Mouse (Mus musculus) heart, adult 9 months (tissue): ENCODE measurements at regions not wholly inside any gene's neighbourhood (a gene's known extent, or its start where the extent isn't known, plus 50 kb on each side); places are given as distances from the start of the nearest gene placed in this dataset.
A peak's percentile ranks its signal among the peaks of the same experiment; 100 is the strongest.

ENCODE experiments used
- DNase-seq, 2 experiments: peaks; one replicate each; pipeline ENCODE4 v3.0.0; 2022; ENCODE audit warnings: low spot score in 2 of 2

- no peak for DNase-seq
These were observed 60.8 kb downstream of the Rpusd4 start for GRCm38 (mm10) chr9:35328503-35328902.

DNA sequence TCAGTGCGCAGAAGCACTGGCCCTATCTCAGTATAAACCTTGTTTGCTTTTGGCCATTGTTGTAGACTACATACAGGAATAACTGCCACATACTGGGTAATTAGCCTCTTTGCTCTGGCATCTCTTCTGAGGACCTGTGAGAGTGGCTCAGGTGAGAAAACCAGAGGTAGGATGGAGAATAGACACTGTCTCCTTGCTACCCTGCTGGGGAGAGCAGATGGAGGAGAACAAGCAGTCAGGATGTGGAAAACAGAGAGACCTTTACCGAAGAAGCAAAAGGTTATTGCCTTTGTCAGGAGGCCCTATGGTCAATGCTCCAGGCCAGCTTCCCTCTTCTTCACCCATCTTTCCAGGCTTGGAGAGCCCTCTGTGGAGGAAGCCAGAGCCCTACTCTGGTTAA, 62.7 kb downstream of the Rpusd4 start:
- no peak for DNase-seq

GRCm38 (mm10) chr9:35331241-35331680, 63.6 kb downstream of the Rpusd4 start:
- DNase-seq = no peak

DNA sequence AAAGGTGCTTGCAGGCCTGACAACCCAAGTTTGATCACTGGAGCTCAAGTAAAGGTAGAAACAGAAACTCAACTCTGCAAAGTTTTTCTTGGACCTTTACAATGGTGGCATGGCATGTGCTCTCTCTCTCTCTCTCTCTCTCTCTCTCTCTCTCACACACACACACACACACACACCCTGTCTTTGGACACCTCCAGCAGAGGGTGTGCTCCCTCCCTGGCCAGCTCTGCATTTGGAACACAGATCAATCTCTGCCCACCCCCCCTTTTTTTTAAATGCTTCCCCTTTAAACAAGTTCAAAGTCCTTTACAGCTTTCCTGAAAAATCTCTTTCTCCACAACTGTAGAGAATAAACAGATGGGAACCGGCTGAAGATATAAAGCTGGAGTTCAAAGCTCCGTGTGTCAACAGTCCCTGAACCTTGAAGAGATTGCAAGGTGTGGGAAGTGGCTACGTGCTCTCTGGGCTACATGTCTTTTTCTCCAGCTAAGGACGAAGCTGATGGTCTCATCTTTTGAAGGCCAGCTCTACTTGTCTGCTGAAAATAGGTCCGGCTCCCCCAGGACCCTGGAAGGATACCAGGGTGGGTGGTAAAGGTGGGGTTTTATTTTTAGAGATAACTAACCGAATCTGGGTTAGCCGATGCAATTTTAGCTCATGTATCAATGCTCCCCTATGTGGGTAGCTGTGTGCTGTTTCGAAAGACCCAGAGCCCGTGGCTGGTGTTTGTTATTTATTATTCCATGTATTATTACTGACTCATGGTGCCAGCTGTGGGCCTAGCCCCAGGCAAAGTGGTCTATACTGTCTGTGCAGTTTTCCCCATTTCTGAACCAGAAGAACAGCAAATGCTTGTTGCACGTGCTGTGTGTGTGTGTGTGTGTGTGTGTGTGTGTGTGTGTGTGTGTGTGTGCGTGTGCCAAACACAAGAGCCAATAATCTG, 65.3 kb downstream of the Rpusd4 start:
- DNase-seq = no peak

DNA sequence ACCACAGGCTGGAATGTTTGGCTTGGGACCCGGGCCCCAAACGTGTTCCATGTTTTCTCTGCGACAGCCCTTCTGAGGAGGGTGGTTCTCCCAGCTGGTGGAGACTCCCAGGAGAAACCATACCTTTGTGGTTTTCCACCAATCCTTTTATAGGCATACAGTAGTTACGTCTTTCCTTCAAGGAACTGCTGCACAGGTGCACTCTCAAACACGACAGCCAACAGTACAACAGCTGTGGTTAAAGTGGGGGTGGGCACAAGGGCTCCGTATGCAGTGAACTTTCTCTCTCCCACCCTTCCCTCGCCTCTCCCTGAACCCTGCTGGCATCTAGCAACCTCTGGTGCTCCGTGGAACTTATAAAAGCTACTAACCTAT, 66.0 kb downstream of the Rpusd4 start:
- DNase-seq = no peak

DNA sequence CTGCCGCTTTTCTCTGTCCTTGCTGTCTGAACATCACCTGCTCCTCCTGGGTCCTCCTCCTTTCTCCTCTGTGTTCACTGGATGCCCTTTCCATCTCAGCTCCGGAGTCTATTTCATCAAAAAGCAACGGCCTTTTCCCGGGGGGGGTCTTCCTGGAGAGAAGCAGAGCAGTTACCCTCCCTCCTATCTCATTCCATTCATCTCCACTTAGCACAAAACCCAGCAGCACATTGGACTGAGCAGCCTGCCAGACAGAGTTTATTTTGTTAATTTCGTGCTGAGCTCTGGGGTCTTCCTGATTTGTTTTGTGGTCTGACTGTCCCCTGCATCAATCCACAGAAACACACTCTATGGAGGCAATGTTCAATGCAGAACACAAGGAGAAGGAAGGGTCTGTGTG, 66.9 kb downstream of the Rpusd4 start:
- no peak for DNase-seq

- no peak for DNase-seq
These were observed 67.5 kb downstream of the Rpusd4 start for GRCm38 (mm10) chr9:35335181-35335580.

- peak; percentile 64 to 76 for DNase-seq
These were observed 68.4 kb downstream of the Rpusd4 start for GRCm38 (mm10) chr9:35335888-35336700.

- DNase-seq = no peak
These were observed 69.0 kb downstream of the Rpusd4 start for GRCm38 (mm10) chr9:35336701-35337055.

DNA sequence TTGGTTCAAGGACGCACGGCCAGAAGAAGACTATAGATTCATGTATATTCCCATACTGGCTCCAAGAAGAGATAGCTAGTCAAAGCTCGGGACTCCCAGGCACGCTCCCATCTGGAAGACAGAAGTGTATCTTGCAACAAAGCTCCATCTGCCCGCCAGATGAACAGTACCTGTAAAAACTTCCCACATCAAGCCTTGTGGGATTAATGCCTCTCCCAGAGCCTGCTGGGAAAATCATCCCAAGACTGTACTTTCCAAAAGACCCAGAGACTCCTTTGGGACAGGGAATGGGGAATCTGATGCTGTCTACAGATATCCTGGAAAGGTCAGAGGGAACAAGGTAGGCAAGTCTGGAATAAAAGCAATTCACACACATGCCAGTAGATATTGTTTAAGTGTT, 71.2 kb downstream of the Rpusd4 start:
- no peak for DNase-seq

DNA sequence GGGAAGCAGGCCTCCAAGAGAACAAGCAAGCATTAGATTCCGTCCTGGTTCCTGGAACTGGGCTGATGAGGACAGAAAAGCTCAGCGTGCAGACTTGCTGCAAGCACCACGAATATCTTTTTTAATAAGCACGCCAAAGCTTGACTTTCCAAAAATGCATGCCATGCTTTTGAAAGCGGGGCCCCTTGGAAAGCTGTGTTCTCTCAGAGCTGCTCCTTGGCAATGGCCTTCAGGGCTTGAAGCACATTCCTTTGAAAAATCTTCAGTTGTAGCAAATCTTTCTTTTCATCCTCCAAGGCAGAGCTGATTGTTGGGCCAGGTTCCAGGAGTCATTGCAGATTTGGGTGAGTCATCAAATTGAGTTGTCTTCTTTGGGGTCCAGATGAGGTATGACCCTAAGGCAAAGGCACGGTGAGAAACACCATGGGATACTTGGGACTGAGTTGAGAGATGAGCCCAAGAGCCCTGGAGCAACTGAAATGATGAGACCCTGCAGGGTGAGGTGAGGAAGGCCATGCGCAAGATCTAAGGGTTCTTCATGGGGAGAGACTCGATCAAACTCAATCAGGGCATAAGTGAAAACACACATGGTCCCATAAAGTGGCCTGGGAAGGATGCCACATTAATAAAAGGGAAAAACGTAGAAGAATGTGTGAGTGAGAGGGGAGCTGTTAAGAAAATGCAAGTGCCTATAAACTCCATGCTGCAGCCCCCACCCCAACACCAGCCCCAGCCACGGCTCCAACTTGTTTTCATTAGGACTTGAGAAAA, 72.0 kb downstream of the Rpusd4 start:
- peak in 1 of 2 experiments; percentile 47 for DNase-seq

GRCm38 (mm10) chr9:35340263-35340573, 72.6 kb downstream of the Rpusd4 start:
- no peak for DNase-seq

DNA sequence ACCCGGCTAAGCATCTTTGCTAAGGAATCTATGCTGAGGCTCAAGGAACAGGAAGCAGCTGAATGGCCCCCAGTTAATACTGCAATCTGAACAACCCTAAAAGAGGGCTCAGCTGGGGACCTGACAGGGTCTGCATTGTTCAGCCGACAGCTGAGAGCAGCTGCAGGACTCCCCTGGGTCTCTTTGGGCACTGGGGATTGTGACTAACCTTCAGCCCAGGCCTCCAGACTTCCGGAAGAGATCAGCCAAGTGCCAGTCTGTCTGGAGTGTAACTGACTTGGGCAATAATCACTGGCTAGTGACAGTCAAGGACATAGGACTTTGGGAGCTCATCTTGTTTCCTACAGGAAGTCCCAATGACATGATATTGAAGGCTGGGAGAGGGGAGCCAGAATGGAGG, 73.1 kb downstream of the Rpusd4 start:
- peak; percentile 64 to 65 for DNase-seq

DNA sequence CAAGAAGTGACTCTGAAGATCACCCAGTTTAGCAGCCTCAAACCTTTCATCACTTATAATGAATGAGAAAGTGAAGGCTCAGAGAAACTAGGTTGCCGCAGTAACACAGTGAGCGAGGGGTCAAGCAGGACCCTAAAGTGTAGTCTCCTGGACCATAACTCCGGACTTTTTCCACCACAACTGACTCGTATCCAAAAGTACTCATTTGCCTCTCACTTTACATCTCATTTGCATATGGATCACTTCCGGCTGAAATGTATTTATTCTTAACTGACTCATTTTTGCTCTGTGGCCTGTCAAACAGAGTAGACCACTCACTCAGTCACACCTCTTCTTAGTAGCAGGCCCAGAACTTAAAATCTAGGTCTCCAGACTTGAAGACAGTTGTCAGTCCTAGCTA, 73.7 kb downstream of the Rpusd4 start:
- DNase-seq = no peak

DNA sequence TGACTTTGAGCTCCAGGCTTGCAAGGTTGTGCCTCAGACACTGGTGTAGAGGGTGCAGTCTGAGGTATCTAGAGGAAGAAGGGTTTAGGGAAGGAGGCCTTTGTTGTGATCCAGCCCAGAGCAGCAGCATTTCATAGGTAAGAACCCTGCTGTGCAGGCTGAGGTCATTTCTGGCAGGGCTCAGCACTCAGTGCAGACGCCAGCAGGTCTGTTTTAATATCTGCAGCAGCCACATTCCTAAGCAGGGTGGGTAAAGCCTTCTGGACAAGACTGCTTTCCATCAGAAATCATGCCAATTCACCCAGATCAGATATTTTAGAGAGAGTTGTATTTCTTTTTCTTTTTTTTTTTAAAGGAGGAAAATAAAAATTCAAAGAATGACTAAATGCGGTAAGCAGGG, 74.8 kb downstream of the Rpusd4 start:
- DNase-seq = peak in 1 of 2 experiments; percentile 47

DNA sequence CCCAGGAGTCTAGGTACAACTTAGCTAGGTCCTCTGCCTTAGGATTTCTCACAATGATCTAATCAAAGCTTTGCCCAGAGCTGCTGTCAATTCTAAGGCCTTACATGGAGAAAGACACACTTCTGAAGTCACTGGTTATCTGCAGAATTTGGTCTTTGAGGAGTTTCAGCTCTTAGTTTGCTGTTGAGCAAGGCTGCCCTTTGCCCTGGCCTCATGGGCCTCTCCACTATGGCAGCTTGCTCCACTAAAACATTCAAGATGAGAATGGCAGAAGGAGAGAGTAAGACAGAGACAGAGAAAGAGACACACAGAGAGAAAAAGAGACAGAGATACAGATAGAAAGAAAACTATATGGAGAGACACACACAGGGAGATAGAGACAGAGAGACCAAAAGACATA, 75.7 kb downstream of the Rpusd4 start:
- DNase-seq = no peak

DNA sequence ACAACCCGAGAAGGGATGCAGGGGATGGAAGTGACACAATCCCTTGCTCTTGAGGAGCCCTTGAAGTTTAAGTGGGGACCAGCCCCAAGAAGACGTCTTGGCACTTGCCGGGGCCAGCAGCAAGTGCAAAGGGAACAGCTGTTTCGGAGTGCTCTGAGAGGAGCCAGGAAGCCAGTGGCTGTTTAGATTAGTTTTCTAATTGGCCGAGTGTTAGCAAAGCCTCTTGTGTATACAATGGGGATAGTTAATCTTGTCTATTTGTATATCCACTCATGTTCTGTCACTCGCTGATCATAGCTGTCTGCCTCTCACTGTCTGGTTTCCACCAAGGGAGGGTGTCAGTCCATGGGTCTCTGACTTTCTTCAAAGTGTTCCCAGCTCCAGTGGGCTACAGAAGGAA, 76.6 kb upstream of the Cdon start:
- DNase-seq = peak in 1 of 2 experiments; percentile 33

GRCm38 (mm10) chr9:35346378-35346777, 74.5 kb upstream of the Cdon start:
- no peak for DNase-seq

DNA sequence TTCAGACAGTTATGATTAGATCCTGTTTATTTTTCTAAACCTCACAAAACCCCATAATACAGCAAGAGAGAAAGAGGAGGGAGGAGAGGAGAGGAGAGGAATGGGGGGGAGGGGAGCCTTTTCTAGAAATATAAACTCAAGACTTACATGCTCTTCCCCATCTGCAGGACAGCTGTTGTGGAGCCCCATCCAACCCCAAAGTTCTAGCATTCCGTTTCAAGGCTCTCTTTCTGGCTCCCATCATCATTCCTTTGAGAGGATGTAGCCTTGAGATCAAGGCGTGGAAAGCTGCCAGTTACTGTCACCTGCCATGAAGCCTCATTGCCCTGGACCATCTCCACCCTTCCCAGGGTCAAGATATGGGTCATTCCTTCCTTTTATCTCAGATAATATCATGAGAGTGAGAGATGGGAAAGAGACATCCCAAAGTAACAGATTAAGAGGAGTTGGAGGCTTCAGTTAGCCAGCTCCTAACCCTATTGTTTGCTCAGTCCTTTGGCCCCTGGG, 70.8 kb upstream of the Cdon start:
- DNase-seq = peak in 1 of 2 experiments; percentile 17

DNA sequence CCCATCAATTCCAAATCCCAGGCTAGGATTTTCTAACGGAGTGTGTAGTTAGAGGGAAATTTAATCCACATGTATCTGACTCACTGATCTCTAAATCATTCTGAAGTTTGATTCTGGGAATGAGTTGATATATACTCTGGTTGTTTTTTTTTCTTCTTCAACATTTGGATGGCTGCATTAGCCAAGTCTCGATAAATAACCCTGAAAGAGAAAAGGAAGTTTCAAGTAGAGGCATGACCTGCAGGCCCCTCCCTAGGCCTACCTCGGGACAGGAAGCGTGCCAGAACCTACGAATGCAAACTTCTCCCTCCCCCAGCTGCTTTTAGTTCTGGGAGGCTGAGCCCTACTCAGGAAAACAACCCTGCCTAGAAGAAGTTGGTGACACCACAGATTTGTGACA, 69.4 kb upstream of the Cdon start:
- DNase-seq = no peak

DNA sequence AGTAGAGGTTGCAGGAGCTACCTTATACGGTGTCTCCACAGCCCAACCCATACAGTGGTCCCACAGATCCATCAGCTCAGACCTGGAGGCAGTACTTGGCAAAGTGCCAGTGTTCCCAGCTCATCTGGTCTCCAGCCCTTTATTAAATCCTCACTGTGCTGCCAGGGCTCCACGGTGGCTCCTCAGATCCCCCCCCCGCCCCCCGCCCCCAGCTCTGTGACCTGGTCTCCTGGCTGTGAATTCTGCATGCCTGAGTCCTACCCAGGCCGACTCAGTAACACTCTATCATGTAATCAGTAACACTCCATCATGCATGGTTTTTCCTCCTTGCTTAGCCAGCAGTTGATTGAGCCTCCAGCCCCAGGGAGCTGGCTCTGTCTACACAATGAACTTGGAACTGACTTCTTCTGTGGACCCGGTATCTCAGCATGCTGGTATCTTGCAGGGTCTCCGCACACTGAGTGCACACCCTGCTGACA, 66.2 kb upstream of the Cdon start:
- DNase-seq = no peak

- DNase-seq = no peak
These were observed 61.2 kb upstream of the Cdon start for GRCm38 (mm10) chr9:35359699-35360098.
